31 mouse cellular contexts compared by ENCODE assay signal in genomic region chr12:40893741-40894140, GRCm38 (mm10).
A peak's percentile ranks its signal among the peaks of the same experiment; 100 is the strongest.
DNase-seq lines count a peak whose midpoint lies in the region; ATAC-seq and TF ChIP-seq lines count a peak whose summit lies in the region.
"Had no signal": no experiment of that assay in that cellular context is flagged by ENCODE, and none has a peak within 500 bp of the region (broad histone marks: within the 10 kb centered on the region; RNA-seq: fewer than 3 reads in every experiment).

No protein-coding gene starts in this region.

- POLR2A ChIA-PET in Patski (lab: Charles Lee) = no interaction called here

- peak; percentile 21; the same call in 1 of the 2 replicates for ATAC-seq in hindbrain, postnatal 0 days
- no peak for ATAC-seq in hindbrain, embryonic 12.5 days (ENCODE audit: low FRiP score)
- no peak; the same call in 1 of the 2 replicates for ATAC-seq in midbrain, embryonic 11.5 days (ENCODE audit: low FRiP score)
- peak; percentile 28 for ATAC-seq in Patski
- ATAC-seq in liver, embryonic 15.5 days (ENCODE audit: insufficient read depth) = no peak
- ATAC-seq: forebrain, embryonic 15.5 days; lung, postnatal 0 days; midbrain, embryonic 15.5 days had no signal

- no peaks in the 10 kb centered on the region for H3K9me3 ChIP-seq in hindbrain, postnatal 0 days (ENCODE audit: low read length)
- H3K9me3 ChIP-seq in hindbrain, embryonic 12.5 days (replicated peaks) = no peaks in the 10 kb centered on the region
- no peaks in the 10 kb centered on the region for H3K9me3 ChIP-seq in midbrain, embryonic 10.5 days (replicated peaks)
- H3K9me3 ChIP-seq in midbrain, embryonic 11.5 days (ENCODE audit: control insufficient read depth, low read length) = no peaks in the 10 kb centered on the region
- H3K9me3 ChIP-seq in liver, embryonic 15.5 days (replicated peaks) = no peaks in the 10 kb centered on the region
- H3K9me3 ChIP-seq: embryonic facial prominence, embryonic 13.5 days; forebrain, embryonic 10.5 days; forebrain, embryonic 15.5 days; heart, embryonic 12.5 days; limb, embryonic 13.5 days; midbrain, embryonic 15.5 days; neural tube, embryonic 12.5 days had no signal

- no peak overlapping the region for H3K4me3 ChIP-seq in hindbrain, postnatal 0 days (ENCODE audit: low read length)
- H3K4me3 ChIP-seq in hindbrain, embryonic 12.5 days = no peak overlapping the region
- no peak overlapping the region for H3K4me3 ChIP-seq in midbrain, embryonic 10.5 days
- no peak overlapping the region for H3K4me3 ChIP-seq in midbrain, embryonic 11.5 days (ENCODE audit: low read depth, low read length)
- no peak overlapping the region for H3K4me3 ChIP-seq in liver, embryonic 15.5 days (replicated peaks)
- H3K4me3 ChIP-seq: embryonic facial prominence, embryonic 13.5 days; forebrain, embryonic 10.5 days; forebrain, embryonic 15.5 days; heart, adult 2 months; heart, embryonic 12.5 days; layer of hippocampus, adult 2 months; limb, embryonic 13.5 days; midbrain, embryonic 15.5 days; neural tube, embryonic 12.5 days had no signal

- no peaks in the 10 kb centered on the region for H3K27me3 ChIP-seq in hindbrain, postnatal 0 days (ENCODE audit: insufficient read depth, low read length)
- no peaks in the 10 kb centered on the region for H3K27me3 ChIP-seq in hindbrain, embryonic 12.5 days
- H3K27me3 ChIP-seq in midbrain, embryonic 10.5 days (ENCODE audit: low read depth, poor library complexity, severe bottlenecking) = no peaks in the 10 kb centered on the region
- no peaks in the 10 kb centered on the region for H3K27me3 ChIP-seq in midbrain, embryonic 11.5 days (ENCODE audit: control insufficient read depth, insufficient read depth, low read length)
- no peaks in the 10 kb centered on the region for H3K27me3 ChIP-seq in Patski
- no peaks in the 10 kb centered on the region for H3K27me3 ChIP-seq in liver, embryonic 15.5 days
- H3K27me3 ChIP-seq: embryonic facial prominence, embryonic 13.5 days; forebrain, embryonic 15.5 days; heart, embryonic 12.5 days; limb, embryonic 13.5 days; midbrain, embryonic 15.5 days; neural tube, embryonic 12.5 days had no signal

- in situ Hi-C loops in Patski (cut with MboI; ENCODE audit: low pct_unique_long_range_greater_than_20kb) = no loop called here

- H3K4me2 ChIP-seq in hindbrain, postnatal 0 days (ENCODE audit: low read depth, low read length) = no peak overlapping the region
- no peak overlapping the region for H3K4me2 ChIP-seq in hindbrain, embryonic 12.5 days (replicated peaks)
- no peak overlapping the region for H3K4me2 ChIP-seq in midbrain, embryonic 11.5 days
- no peak overlapping the region for H3K4me2 ChIP-seq in liver, embryonic 15.5 days
- H3K4me2 ChIP-seq: embryonic facial prominence, embryonic 13.5 days; forebrain, embryonic 15.5 days; heart, embryonic 12.5 days; limb, embryonic 13.5 days; midbrain, embryonic 15.5 days; neural tube, embryonic 12.5 days had no signal

- CTCF ChIA-PET in Patski (lab: Charles Lee) = interaction anchor here (1.4 kb wide), 1 partner anchor 34 kb away, joined by 3 read pairs; no protein-coding TSS in a partner anchor

- H3K27ac ChIP-seq in hindbrain, postnatal 0 days = no peak overlapping the region
- H3K27ac ChIP-seq in hindbrain, embryonic 12.5 days = no peak overlapping the region
- H3K27ac ChIP-seq in midbrain, embryonic 10.5 days (replicated peaks) = 0 out of 2 replicates have a peak overlapping the region, but pooled peaks have one; percentile 6
- H3K27ac ChIP-seq in midbrain, embryonic 11.5 days (ENCODE audit: low read depth, low read length) = no peak overlapping the region
- H3K27ac ChIP-seq in liver, embryonic 15.5 days (replicated peaks) = peak overlapping the region; percentile 48; the same call in 1 of the 2 replicates
- H3K27ac ChIP-seq: embryonic facial prominence, embryonic 13.5 days; forebrain, embryonic 10.5 days; forebrain, embryonic 15.5 days; heart, adult 2 months; layer of hippocampus, adult 2 months; limb, embryonic 13.5 days; midbrain, embryonic 15.5 days; neural tube, embryonic 12.5 days; stomach, postnatal 0 days had no signal

- no peaks in the 10 kb centered on the region for H3K4me1 ChIP-seq in hindbrain, postnatal 0 days (ENCODE audit: insufficient read depth, low read length)
- H3K4me1 ChIP-seq in hindbrain, embryonic 12.5 days = no peaks in the 10 kb centered on the region
- peaks cover 3% of the 10 kb centered on the region; the same call in 1 of the 2 replicates for H3K4me1 ChIP-seq in midbrain, embryonic 10.5 days
- no peaks in the 10 kb centered on the region for H3K4me1 ChIP-seq in midbrain, embryonic 11.5 days (ENCODE audit: control insufficient read depth, insufficient read depth, low read length)
- H3K4me1 ChIP-seq in liver, embryonic 15.5 days (replicated peaks) = peaks cover 41% of the 10 kb centered on the region
- H3K4me1 ChIP-seq: embryonic facial prominence, embryonic 13.5 days; forebrain, embryonic 15.5 days; midbrain, embryonic 15.5 days; neural tube, embryonic 12.5 days had no signal

- DNase-seq in hindbrain, postnatal 0 days (ENCODE audit: low spot score) = no peak
- no peak for DNase-seq in midbrain, embryonic 10.5 days (ENCODE audit: low spot score)
- DNase-seq in midbrain, embryonic 11.5 days (ENCODE audit: low spot score, missing footprints) = no peak
- DNase-seq in Patski (ENCODE audit: low read depth, low spot score) = no peak
- no peak for DNase-seq in urinary bladder, postnatal 25 days (ENCODE audit: low spot score)
- DNase-seq: adrenal gland, postnatal 10 days; B cell, adult 2 months; cerebellum, adult 18-20 months; cerebellum, postnatal 10 days; gastrocnemius, postnatal 25 days; heart, adult 2 months; heart, postnatal 4 days; kidney, adult 11 months; kidney, postnatal 25 days; lung, adult 18-20 months; lung, postnatal 4 days; right cerebral cortex, postnatal 4 days; thymus, adult 2 months; thymus, postnatal 36 days had no signal

- no peaks in the 10 kb centered on the region for H3K36me3 ChIP-seq in hindbrain, postnatal 0 days (ENCODE audit: insufficient read depth, low read length)
- no peaks in the 10 kb centered on the region for H3K36me3 ChIP-seq in hindbrain, embryonic 12.5 days
- H3K36me3 ChIP-seq in midbrain, embryonic 10.5 days = no peaks in the 10 kb centered on the region
- no peaks in the 10 kb centered on the region for H3K36me3 ChIP-seq in midbrain, embryonic 11.5 days (ENCODE audit: control insufficient read depth, insufficient read depth, low read length)
- H3K36me3 ChIP-seq in liver, embryonic 15.5 days (replicated peaks) = no peaks in the 10 kb centered on the region
- H3K36me3 ChIP-seq: embryonic facial prominence, embryonic 13.5 days; forebrain, embryonic 10.5 days; forebrain, embryonic 15.5 days; heart, embryonic 12.5 days; limb, embryonic 13.5 days; midbrain, embryonic 15.5 days; neural tube, embryonic 12.5 days had no signal

- H3K9ac ChIP-seq in hindbrain, postnatal 0 days (replicated peaks; ENCODE audit: low read length) = no peak overlapping the region
- no peak overlapping the region for H3K9ac ChIP-seq in hindbrain, embryonic 12.5 days
- no peak overlapping the region for H3K9ac ChIP-seq in midbrain, embryonic 11.5 days (ENCODE audit: low read length)
- no peak overlapping the region for H3K9ac ChIP-seq in liver, embryonic 15.5 days
- H3K9ac ChIP-seq: embryonic facial prominence, embryonic 13.5 days; forebrain, embryonic 15.5 days; heart, embryonic 12.5 days; limb, embryonic 13.5 days; midbrain, embryonic 15.5 days; neural tube, embryonic 12.5 days had no signal

- 60% methylated on average over 3 of the region's 7 CpGs for WGBS in hindbrain, postnatal 0 days
- 31% methylated on average over 4 of the region's 7 CpGs for WGBS in hindbrain, embryonic 12.5 days
- 38% methylated on average over 5 of the region's 7 CpGs for WGBS in midbrain, embryonic 10.5 days
- WGBS in midbrain, embryonic 11.5 days = 34% methylated on average over 5 of the region's 7 CpGs
- 72% methylated on average over 3 of the region's 7 CpGs for WGBS in liver, embryonic 15.5 days (ENCODE audit: insufficient replicate concordance)

- no peak for TF ChIP-seq CTCF in hindbrain, postnatal 0 days (IDR thresholded peaks at IDR 0.05; ENCODE audit: low read depth)
- no peak for TF ChIP-seq CTCF in Patski (IDR thresholded peaks at IDR 0.05)

Comparison
In these comparisons a context has a peak if more than half of its experiments do, and no peak if none do; other contexts are left out.
1. ATAC-seq: peak in hindbrain, postnatal 0 days (single experiment) and Patski (single experiment); none in hindbrain, embryonic 12.5 days (single experiment), midbrain, embryonic 11.5 days (single experiment) and liver, embryonic 15.5 days (single experiment).
2. H3K27ac ChIP-seq: peak in midbrain, embryonic 10.5 days (single experiment) and liver, embryonic 15.5 days (single experiment); none in hindbrain, postnatal 0 days (single experiment), hindbrain, embryonic 12.5 days (single experiment) and midbrain, embryonic 11.5 days (single experiment).